Mouse (Mus musculus) bone marrow macrophage, adult 2 months (primary cell): ENCODE data around the gene Cenpa.

Experiments
- CTCF ChIP-seq: IDR thresholded peaks from 2 replicates; pipeline ENCODE4 v1.5.1; 2012; ENCODE audit warnings: low read depth, mild to moderate bottlenecking, low read length, moderate library complexity
- POLR2A ChIP-seq: IDR thresholded peaks from 2 replicates; pipeline ENCODE4 v1.6.1; 2012; ENCODE audit warnings: mild to moderate bottlenecking, low read depth, low read length, borderline replicate concordance

DNA sequence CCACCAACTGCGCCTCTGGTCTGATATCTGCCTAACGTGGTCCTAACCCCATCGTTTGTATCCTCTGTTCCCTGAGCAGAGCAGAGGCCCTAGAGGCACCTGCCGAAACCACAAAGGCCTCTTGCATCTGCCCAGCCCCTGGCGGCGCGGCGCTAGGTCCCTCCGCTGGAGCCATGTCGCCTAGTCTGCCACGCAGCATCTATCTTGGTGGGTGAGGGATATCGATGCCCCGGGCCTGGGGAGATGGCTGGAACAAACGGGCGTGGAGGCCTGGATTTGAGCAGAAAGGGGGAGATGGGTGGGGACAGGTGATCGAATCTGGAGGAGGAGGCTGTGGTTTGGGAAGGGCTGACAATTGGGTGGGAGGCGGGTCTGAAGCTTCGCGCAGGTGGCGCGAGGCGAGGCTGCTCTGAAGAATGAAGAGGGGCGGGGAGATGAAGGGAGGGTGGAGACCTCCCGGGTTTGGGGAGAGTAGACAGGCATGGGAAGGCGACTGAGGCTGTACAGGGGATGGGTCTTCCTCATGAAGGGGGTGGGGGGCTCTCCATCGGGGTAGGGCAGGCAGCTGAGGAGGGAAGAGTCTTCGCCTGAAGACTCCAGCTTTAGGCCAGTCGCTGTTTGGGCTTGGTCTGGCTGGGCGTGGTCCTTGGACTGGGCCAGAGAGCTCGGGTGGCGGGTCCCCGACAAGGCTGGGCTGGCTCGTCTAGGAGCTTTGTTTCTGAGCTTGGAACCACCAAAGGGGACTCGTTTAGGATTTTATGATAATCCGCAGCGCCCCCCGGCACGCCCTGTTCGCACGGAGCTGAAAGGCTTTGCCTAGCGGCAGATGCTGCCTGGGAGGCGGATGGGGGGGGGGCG is 46.1 kb downstream of the Cenpa start:
- TF ChIP-seq CTCF (no peak), POLR2A (no peak)
